16 mouse cellular contexts compared by ENCODE assay signal in the genomic region with DNA sequence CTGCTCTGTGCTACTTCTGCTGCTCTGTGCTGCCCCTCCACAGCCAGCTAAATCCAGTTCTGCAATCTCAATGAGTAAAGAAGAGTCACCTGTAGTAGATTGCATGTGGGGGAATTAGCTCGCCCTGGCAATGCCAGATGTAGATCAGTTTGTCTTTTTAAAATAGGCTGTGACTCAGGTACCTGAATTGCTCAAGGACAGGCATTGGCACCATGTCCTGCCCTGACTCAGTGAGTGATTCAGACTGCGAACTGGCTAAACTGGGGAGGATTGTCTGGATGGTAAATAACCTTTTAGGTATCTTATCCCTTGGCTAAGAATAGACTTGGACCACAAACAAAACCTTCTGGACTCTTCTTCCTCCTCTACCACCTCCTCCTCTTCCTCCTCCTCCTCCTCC. TPM values are rescaled to one million over a fixed set of nuclear protein-coding genes. Genes with fewer than 3 reads are reported as not detected.
A peak's percentile ranks its signal among the peaks of the same experiment; 100 is the strongest.
DNase-seq lines count a peak whose midpoint lies in the region; ATAC-seq and TF ChIP-seq lines count a peak whose summit lies in the region.
"Had no signal": no experiment of that assay in that cellular context is flagged by ENCODE, and none has a peak within 500 bp of the region (broad histone marks: within the 10 kb centered on the region; RNA-seq: fewer than 3 reads in every experiment).

No protein-coding gene starts in this region.

- peaks cover 3% of the 10 kb centered on the region; the same call in 1 of the 2 replicates for H3K4me1 ChIP-seq in heart, adult 2 months (ENCODE audit: control insufficient read depth, insufficient read depth, low read length)
- no peaks in the 10 kb centered on the region for H3K4me1 ChIP-seq in forebrain, embryonic 16.5 days (replicated peaks; ENCODE audit: control insufficient read depth, insufficient read depth, low read length)
- H3K4me1 ChIP-seq: embryonic facial prominence, embryonic 12.5 days; forebrain, embryonic 12.5 days had no signal

- intact Hi-C loops in heart, adult 2 months (cut with DNase I) = no loop called here

- peak overlapping the region; percentile 15 for H3K27ac ChIP-seq in heart, adult 2 months
- H3K27ac ChIP-seq in forebrain, embryonic 16.5 days (ENCODE audit: low read length) = no peak overlapping the region
- H3K27ac ChIP-seq: embryonic facial prominence, embryonic 12.5 days; forebrain, embryonic 12.5 days; kidney, postnatal 0 days; liver, embryonic 14.5 days; neural tube, embryonic 15.5 days had no signal

- no peak for TF ChIP-seq EP300 in heart, adult 2 months (IDR thresholded peaks at IDR 0.05; ENCODE audit: insufficient read depth, low read depth, low read length)

- 63% methylated on average over 2 of the region's 2 CpGs for WGBS in heart, adult 2 months
- 81% methylated on average over 2 of the region's 2 CpGs for WGBS in forebrain, embryonic 16.5 days

- H3K4me2 ChIP-seq in forebrain, embryonic 16.5 days (ENCODE audit: low read length) = no peak overlapping the region
- H3K4me2 ChIP-seq: embryonic facial prominence, embryonic 12.5 days; forebrain, embryonic 12.5 days; neural tube, embryonic 15.5 days had no signal

- peak in 1 of 2 experiments; percentile 26 for DNase-seq in heart, adult 2 months
- DNase-seq in heart, postnatal 4 days = no peak
- DNase-seq in 3T3-L1 (ENCODE audit: low read depth, low spot score) = peak; percentile 88
- DNase-seq in Muller cell, postnatal 12 days (ENCODE audit: inconsistent ontology term) = peak; percentile 47
- DNase-seq in fat pad, adult 2 months (ENCODE audit: extremely low read depth, low read depth, low spot score) = peak; percentile 90
- DNase-seq in kidney, postnatal 10 days = no peak
- DNase-seq: cerebellum, postnatal 36 days; left cerebral cortex, postnatal 4 days; lung, postnatal 14 days had no signal

- no peak overlapping the region for H3K9ac ChIP-seq in heart, adult 2 months (ENCODE audit: low read depth, low read length)
- no peak overlapping the region for H3K9ac ChIP-seq in forebrain, embryonic 16.5 days (replicated peaks; ENCODE audit: low read depth, low read length)
- H3K9ac ChIP-seq: embryonic facial prominence, embryonic 12.5 days; forebrain, embryonic 12.5 days; liver, embryonic 14.5 days; neural tube, embryonic 15.5 days had no signal

- H3K27me3 ChIP-seq in heart, adult 2 months (ENCODE audit: control insufficient read depth, insufficient read depth, low read length) = no peaks in the 10 kb centered on the region
- H3K27me3 ChIP-seq in forebrain, embryonic 16.5 days (replicated peaks; ENCODE audit: control insufficient read depth, insufficient read depth, low read length) = no peaks in the 10 kb centered on the region
- H3K27me3 ChIP-seq: embryonic facial prominence, embryonic 12.5 days; forebrain, embryonic 12.5 days; neural tube, embryonic 15.5 days had no signal

- no peak for TF ChIP-seq POLR2A in heart, adult 2 months (IDR thresholded peaks at IDR 0.05; ENCODE audit: insufficient read depth, low read depth, low read length)

- ATAC-seq in forebrain, embryonic 16.5 days = no peak
- ATAC-seq: inflammation-experienced regulatory T-cells, adult 6 months had no signal

- H3K79me2 ChIP-seq in heart, adult 2 months (replicated peaks; ENCODE audit: control insufficient read depth, insufficient read depth, low read length) = no peaks in the 10 kb centered on the region

- no peak overlapping the region for H3K4me3 ChIP-seq in heart, adult 2 months
- H3K4me3 ChIP-seq in forebrain, embryonic 16.5 days (replicated peaks; ENCODE audit: low read length) = no peak overlapping the region
- H3K4me3 ChIP-seq: embryonic facial prominence, embryonic 12.5 days; forebrain, embryonic 12.5 days; neural tube, embryonic 15.5 days had no signal

- H3K9me3 ChIP-seq in forebrain, embryonic 16.5 days (ENCODE audit: control insufficient read depth, low read length) = no peaks in the 10 kb centered on the region
- H3K9me3 ChIP-seq: embryonic facial prominence, embryonic 12.5 days; forebrain, embryonic 12.5 days; neural tube, embryonic 15.5 days had no signal

- TF ChIP-seq CTCF in heart, adult 2 months (IDR thresholded peaks at IDR 0.05) = no peak

- no peaks in the 10 kb centered on the region for H3K36me3 ChIP-seq in heart, adult 2 months (ENCODE audit: control insufficient read depth, insufficient read depth, low read length)
- H3K36me3 ChIP-seq in forebrain, embryonic 16.5 days (ENCODE audit: control insufficient read depth, insufficient read depth) = no peaks in the 10 kb centered on the region
- H3K36me3 ChIP-seq: embryonic facial prominence, embryonic 12.5 days; forebrain, embryonic 12.5 days; neural tube, embryonic 15.5 days had no signal

RNA-seq across cellular contexts. Expression of a gene that starts 52.7 kb away (rescaled TPM):
- 1 to 10 TPM; 5.1 to 8.2 TPM for total RNA-seq in heart, adult 2 months (2021)
- 6.0 and 9.3 TPM in 2 replicates for polyA plus RNA-seq in heart, adult 2 months (2012; rRNA removed)
- 1 to 10 TPM; 6.2 to 7.1 TPM for total RNA-seq in heart, postnatal 4 days (2021)
- 23.1 and 26.4 TPM in 2 replicates for polyA plus RNA-seq in forebrain, embryonic 16.5 days (2015; fragmentation: Nextera tagmentation; extraction: Ambion mirVana)

Comparison
In these comparisons a context has a peak if more than half of its experiments do, and no peak if none do; other contexts are left out.
1. DNase-seq: peak in 3T3-L1 (single experiment), Muller cell, postnatal 12 days (single experiment) and fat pad, adult 2 months (single experiment); none in heart, postnatal 4 days (single experiment) and kidney, postnatal 10 days (single experiment).